In the genomic region with DNA sequence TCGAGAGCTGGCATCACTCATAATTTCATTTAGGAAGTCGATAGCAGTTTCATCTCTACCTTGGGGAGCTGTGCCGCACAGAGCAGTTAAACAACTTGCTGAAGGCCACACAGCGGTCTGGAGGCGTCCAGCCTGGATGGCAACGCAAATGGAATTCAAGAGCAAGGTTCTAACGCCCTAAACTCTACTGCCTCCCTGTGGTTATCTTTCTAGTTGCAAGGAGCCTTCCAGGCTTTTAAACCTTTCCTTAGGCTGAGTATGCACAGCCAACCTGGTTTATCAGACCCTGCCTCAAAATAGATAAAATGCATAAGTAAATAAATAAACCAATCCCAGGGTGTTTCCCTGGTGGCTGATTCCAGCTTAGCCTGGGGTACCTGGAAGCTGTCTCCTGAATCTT, we compare ENCODE assay signal across 8 mouse cellular contexts. TPM values are rescaled to one million over a fixed set of nuclear protein-coding genes. Genes with fewer than 3 reads are reported as not detected.
DNase-seq lines count a peak whose midpoint lies in the region; ATAC-seq and TF ChIP-seq lines count a peak whose summit lies in the region.

No protein-coding gene starts in this region.

- no peaks in the 10 kb centered on the region for H3K27me3 ChIP-seq in midbrain, embryonic 11.5 days (ENCODE audit: control insufficient read depth, insufficient read depth, low read length)
- H3K27me3 ChIP-seq in midbrain, embryonic 15.5 days (replicated peaks), result no peaks in the 10 kb centered on the region
- no peaks in the 10 kb centered on the region for H3K27me3 ChIP-seq in heart, embryonic 10.5 days (ENCODE audit: insufficient read depth, poor library complexity, severe bottlenecking)
- H3K27me3 ChIP-seq in testis, adult 2 months (ENCODE audit: control insufficient read depth, insufficient read depth, low read length), result no peaks in the 10 kb centered on the region

- peak; percentile 89 for TF ChIP-seq CTCF in layer of hippocampus, adult 2 months (conservative IDR thresholded peaks at IDR 0.05)
- TF ChIP-seq CTCF in testis, adult 2 months (IDR thresholded peaks at IDR 0.05; ENCODE audit: control insufficient read depth, insufficient read depth, insufficient replicate concordance, low read depth, low read length), result peak; percentile 27; the same call in 1 of the 2 replicates

- TF ChIP-seq POLR2A in testis, adult 2 months (IDR thresholded peaks at IDR 0.05; ENCODE audit: control insufficient read depth, low read depth, low read length), result no peak

- no peaks in the 10 kb centered on the region for H3K9me3 ChIP-seq in midbrain, embryonic 11.5 days (ENCODE audit: control insufficient read depth, low read length)
- no peaks in the 10 kb centered on the region for H3K9me3 ChIP-seq in midbrain, embryonic 15.5 days
- H3K9me3 ChIP-seq in heart, embryonic 10.5 days, result no peaks in the 10 kb centered on the region

- H3K9ac ChIP-seq in midbrain, embryonic 11.5 days (ENCODE audit: low read length), result no peak overlapping the region
- no peak overlapping the region for H3K9ac ChIP-seq in midbrain, embryonic 15.5 days

- DNase-seq in midbrain, embryonic 11.5 days (ENCODE audit: low spot score, missing footprints), result peak; percentile 96
- DNase-seq in Muller cell, postnatal 12 days (ENCODE audit: inconsistent ontology term), result peak; percentile 66
- peak; percentile 41 to 68 for DNase-seq in cerebellum, postnatal 25 days
- DNase-seq in heart, embryonic 10.5 days (ENCODE audit: low spot score), result peak; percentile 81
- peak; percentile 64 to 65 for DNase-seq in layer of hippocampus, adult 2 months (ENCODE audit: low spot score in 2 of 2)
- DNase-seq in lung, postnatal 4 days, result peak; percentile 51 to 76

- H3K4me2 ChIP-seq in midbrain, embryonic 11.5 days, result no peak overlapping the region
- H3K4me2 ChIP-seq in midbrain, embryonic 15.5 days, result no peak overlapping the region

- no peak overlapping the region for H3K4me3 ChIP-seq in midbrain, embryonic 11.5 days (ENCODE audit: low read depth, low read length)
- no peak overlapping the region for H3K4me3 ChIP-seq in midbrain, embryonic 15.5 days
- H3K4me3 ChIP-seq in heart, embryonic 10.5 days, result no peak overlapping the region
- no peak overlapping the region for H3K4me3 ChIP-seq in layer of hippocampus, adult 2 months
- H3K4me3 ChIP-seq in testis, adult 2 months (ENCODE audit: control insufficient read depth, low read depth, low read length), result no peak overlapping the region

- no peaks in the 10 kb centered on the region for H3K36me3 ChIP-seq in midbrain, embryonic 11.5 days (ENCODE audit: control insufficient read depth, insufficient read depth, low read length)
- no peaks in the 10 kb centered on the region for H3K36me3 ChIP-seq in midbrain, embryonic 15.5 days (replicated peaks)
- H3K36me3 ChIP-seq in heart, embryonic 10.5 days, result 0 out of 2 replicates have a peak, but pooled peaks cover 5% of the 10 kb centered on the region
- H3K36me3 ChIP-seq in testis, adult 2 months (ENCODE audit: control insufficient read depth, insufficient read depth, low read length), result no peaks in the 10 kb centered on the region

- no peak overlapping the region for H3K27ac ChIP-seq in midbrain, embryonic 11.5 days (ENCODE audit: low read depth, low read length)
- no peak overlapping the region for H3K27ac ChIP-seq in midbrain, embryonic 15.5 days
- no peak overlapping the region for H3K27ac ChIP-seq in heart, embryonic 10.5 days
- no peak overlapping the region for H3K27ac ChIP-seq in layer of hippocampus, adult 2 months
- no peak overlapping the region for H3K27ac ChIP-seq in testis, adult 2 months (ENCODE audit: control insufficient read depth, insufficient read depth, low read depth, low read length)

- 26% methylated on average over 7 of the region's 7 CpGs for WGBS in midbrain, embryonic 11.5 days
- 22% methylated on average over 7 of the region's 7 CpGs for WGBS in midbrain, embryonic 15.5 days
- 28% methylated on average over 7 of the region's 7 CpGs for WGBS in heart, embryonic 10.5 days

- H3K4me1 ChIP-seq in midbrain, embryonic 11.5 days (ENCODE audit: control insufficient read depth, insufficient read depth, low read length), result no peaks in the 10 kb centered on the region
- no peaks in the 10 kb centered on the region for H3K4me1 ChIP-seq in midbrain, embryonic 15.5 days
- peaks cover 14% of the 10 kb centered on the region for H3K4me1 ChIP-seq in heart, embryonic 10.5 days
- no peaks in the 10 kb centered on the region for H3K4me1 ChIP-seq in testis, adult 2 months (ENCODE audit: control insufficient read depth, insufficient read depth, low read length)

- no peak for ATAC-seq in midbrain, embryonic 11.5 days (ENCODE audit: low FRiP score)
- no peak for ATAC-seq in midbrain, embryonic 15.5 days (replicated peaks)

RNA-seq across cellular contexts. Expression of a gene that starts 18.9 kb away (rescaled TPM):
- polyA plus RNA-seq in midbrain, embryonic 11.5 days (2014; fragmentation: Nextera tagmentation; extraction: Ambion mirVana), result 740 and 767 TPM in 2 replicates
- polyA plus RNA-seq in midbrain, embryonic 15.5 days (2015; fragmentation: Nextera tagmentation; extraction: Ambion mirVana), result 154 and 163 TPM in 2 replicates
- 431 and 488 TPM in 2 replicates for polyA plus RNA-seq in heart, embryonic 10.5 days (2016; fragmentation: Nextera tagmentation; extraction: Ambion mirVana)
- 10 to 100 TPM; 17.7 to 19.1 TPM for total RNA-seq in layer of hippocampus, adult 2 months (2021)
- polyA plus RNA-seq in testis, adult 2 months (2012; rRNA removed), result 36.5 and 150 TPM in 2 replicates

RNA-seq across cellular contexts. Expression of a gene that starts 45.0 kb away (rescaled TPM):
- polyA plus RNA-seq in midbrain, embryonic 11.5 days (2014; fragmentation: Nextera tagmentation; extraction: Ambion mirVana), result 3.6 and 4.1 TPM in 2 replicates
- polyA plus RNA-seq in midbrain, embryonic 15.5 days (2015; fragmentation: Nextera tagmentation; extraction: Ambion mirVana), result 6.9 and 7.3 TPM in 2 replicates
- polyA plus RNA-seq in heart, embryonic 10.5 days (2016; fragmentation: Nextera tagmentation; extraction: Ambion mirVana), result 1.7 and 2.0 TPM in 2 replicates
- total RNA-seq in layer of hippocampus, adult 2 months (2021), result 1 to 10 TPM; 3.1 to 3.5 TPM
- 0.62 and 0.78 TPM in 2 replicates for polyA plus RNA-seq in testis, adult 2 months (2012; rRNA removed)

RNA-seq across cellular contexts. Expression of a gene that starts 59.9 kb away (rescaled TPM):
- 20.6 and 21.4 TPM in 2 replicates for polyA plus RNA-seq in midbrain, embryonic 11.5 days (2014; fragmentation: Nextera tagmentation; extraction: Ambion mirVana)
- polyA plus RNA-seq in midbrain, embryonic 15.5 days (2015; fragmentation: Nextera tagmentation; extraction: Ambion mirVana), result 14.0 and 15.1 TPM in 2 replicates
- 9.1 and 11.4 TPM in 2 replicates for polyA plus RNA-seq in heart, embryonic 10.5 days (2016; fragmentation: Nextera tagmentation; extraction: Ambion mirVana)
- 10 to 100 TPM; 29.6 to 31.1 TPM for total RNA-seq in layer of hippocampus, adult 2 months (2021)
- polyA plus RNA-seq in testis, adult 2 months (2012; rRNA removed), result 11.0 and 11.3 TPM in 2 replicates
